Comparison of ENCODE assay signal across 22 mouse cellular contexts in the genomic region with DNA sequence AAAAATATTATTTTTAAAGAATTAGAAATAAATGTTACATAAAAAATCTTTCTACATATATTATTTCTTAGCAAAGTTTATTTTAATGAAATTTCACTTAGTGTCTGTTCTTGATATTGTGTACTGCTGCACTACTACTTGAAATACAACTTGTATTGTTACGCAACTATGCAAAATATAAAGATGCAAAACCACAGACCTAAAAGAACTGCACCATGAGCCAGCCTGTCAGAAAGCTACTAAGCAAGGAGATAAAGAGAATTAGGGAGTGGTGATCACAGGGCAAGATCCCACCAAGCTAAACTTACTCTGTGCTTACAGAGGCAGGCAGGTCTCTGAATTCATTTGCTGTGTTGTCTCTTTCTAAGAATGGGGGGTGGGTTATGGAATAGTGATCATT. TPM values are rescaled to one million over a fixed set of nuclear protein-coding genes. Genes with fewer than 3 reads are reported as not detected.
DNase-seq lines count a peak whose midpoint lies in the region; ATAC-seq lines count a peak whose summit lies in the region.
"Had no signal": no experiment of that assay in that cellular context is flagged by ENCODE, and none has a peak within 500 bp of the region (broad histone marks: within the 10 kb centered on the region; RNA-seq: fewer than 3 reads in every experiment).

No protein-coding gene starts in this region.

- no peaks in the 10 kb centered on the region for H3K27me3 ChIP-seq in hindbrain, embryonic 10.5 days (ENCODE audit: insufficient read depth, poor library complexity, severe bottlenecking)
- H3K27me3 ChIP-seq: embryonic facial prominence, embryonic 12.5 days; embryonic facial prominence, embryonic 15.5 days had no signal

- no peak overlapping the region for H3K4me3 ChIP-seq in hindbrain, embryonic 10.5 days
- H3K4me3 ChIP-seq: embryonic facial prominence, embryonic 12.5 days; embryonic facial prominence, embryonic 15.5 days had no signal

- no peaks in the 10 kb centered on the region for H3K9me3 ChIP-seq in hindbrain, embryonic 10.5 days
- H3K9me3 ChIP-seq: embryonic facial prominence, embryonic 12.5 days; embryonic facial prominence, embryonic 15.5 days had no signal

- ATAC-seq in common myeloid progenitor, adult 5-6 weeks (replicated peaks; ENCODE audit: low read depth, poor library complexity, severe bottlenecking) = peak; percentile 58
- ATAC-seq in megakaryocyte, adult 5-6 weeks (ENCODE audit: poor library complexity, severe bottlenecking) = peak; percentile 55
- ATAC-seq: activated CD4-positive, CD25-positive, alpha-beta regulatory T cell, adult 4 months; forebrain, embryonic 14.5 days; forebrain, postnatal 0 days; hindbrain, postnatal 0 days; inflammation-experienced regulatory T-cells, adult 6 months; intestine, embryonic 16.5 days had no signal

- no peaks in the 10 kb centered on the region for H3K4me1 ChIP-seq in hindbrain, embryonic 10.5 days (replicated peaks)
- H3K4me1 ChIP-seq: embryonic facial prominence, embryonic 12.5 days; embryonic facial prominence, embryonic 15.5 days had no signal

- DNase-seq in heart, adult 11 months = peak; percentile 44
- DNase-seq in heart, postnatal 36 days = no peak
- no peak for DNase-seq in embryo, embryonic 9.5 days (ENCODE audit: extremely low spot score)
- no peak for DNase-seq in hindbrain, embryonic 10.5 days (ENCODE audit: low spot score)
- no peak for DNase-seq in thymus, postnatal 4 days
- no peak for DNase-seq in cerebellum, adult 8-10 months
- DNase-seq: adrenal gland, adult 8-10 months; adrenal gland, postnatal 25 days; cerebellum, postnatal 10 days; cerebellum, postnatal 36 days; forebrain, postnatal 0 days; gastrocnemius, postnatal 25 days had no signal

- intact Hi-C loops in heart, postnatal 36 days (cut with DNase I) = no loop called here

- H3K36me3 ChIP-seq in hindbrain, embryonic 10.5 days = no peaks in the 10 kb centered on the region
- H3K36me3 ChIP-seq: embryonic facial prominence, embryonic 12.5 days; embryonic facial prominence, embryonic 15.5 days had no signal

- WGBS in hindbrain, embryonic 10.5 days = 98% methylated on average over 1 of the region's 1 CpGs

- no peak overlapping the region for H3K27ac ChIP-seq in hindbrain, embryonic 10.5 days
- H3K27ac ChIP-seq: embryonic facial prominence, embryonic 12.5 days; embryonic facial prominence, embryonic 15.5 days; hindbrain, embryonic 14.5 days; hindbrain, postnatal 0 days had no signal

RNA-seq across cellular contexts. Expression of a gene that starts 29.3 kb away (rescaled TPM):
- 10 to 100 TPM; 47.8 to 50.3 TPM for total RNA-seq in heart, postnatal 36 days (2021)
- 15.5 and 88.6 TPM in 2 replicates for total RNA-seq in common myeloid progenitor, adult 5-6 weeks (2017)
- total RNA-seq in megakaryocyte, adult 5-6 weeks (2015) = 37.6 and 51.0 TPM in 2 replicates
- 47.4 and 100 TPM in 2 replicates for total RNA-seq in megakaryocyte, adult 5-6 weeks (2017)
- 52.4 and 55.4 TPM in 2 replicates for polyA plus RNA-seq in hindbrain, embryonic 10.5 days (2016; fragmentation: Nextera tagmentation; extraction: Ambion mirVana)

RNA-seq across cellular contexts. Expression of a gene that starts 30.0 kb away (rescaled TPM):
- 1 to 10 TPM; 3.0 to 4.4 TPM for total RNA-seq in heart, postnatal 36 days (2021)
- 88.0 and 96.4 TPM in 2 replicates for total RNA-seq in common myeloid progenitor, adult 5-6 weeks (2017)
- total RNA-seq in megakaryocyte, adult 5-6 weeks (2015) = 53.1 and 69.5 TPM in 2 replicates
- total RNA-seq in megakaryocyte, adult 5-6 weeks (2017) = 69.8 and 78.7 TPM in 2 replicates
- polyA plus RNA-seq in hindbrain, embryonic 10.5 days (2016; fragmentation: Nextera tagmentation; extraction: Ambion mirVana) = 67.5 and 69.8 TPM in 2 replicates

Comparison
In these comparisons a context has a peak if more than half of its experiments do, and no peak if none do; other contexts are left out.
1. RNA of a gene that starts 30.0 kb away (total RNA-seq): 88.0 to 96.4 TPM in common myeloid progenitor, adult 5-6 weeks and 53.1 to 78.7 TPM in megakaryocyte, adult 5-6 weeks; 3.0 to 4.4 TPM in heart, postnatal 36 days; every median in the first group is over 10 times any median in the second.